14 mouse cellular contexts compared by ENCODE assay signal in genomic region chr10:39379287-39379686, GRCm38 (mm10). TPM values are rescaled to one million over a fixed set of nuclear protein-coding genes. Genes with fewer than 3 reads are reported as not detected.
DNase-seq lines count a peak whose midpoint lies in the region; ATAC-seq lines count a peak whose summit lies in the region.
"Had no signal": no experiment of that assay in that cellular context is flagged by ENCODE, and none has a peak within 500 bp of the region (broad histone marks: within the 10 kb centered on the region; RNA-seq: fewer than 3 reads in every experiment).

No protein-coding gene starts in this region.

- H3K9ac ChIP-seq in limb, embryonic 11.5 days (ENCODE audit: low read length): no peak overlapping the region
- H3K9ac ChIP-seq in forebrain, embryonic 12.5 days: no peak overlapping the region
- no peak overlapping the region for H3K9ac ChIP-seq in hindbrain, embryonic 11.5 days (ENCODE audit: low read depth, low read length)
- no peak overlapping the region for H3K9ac ChIP-seq in midbrain, embryonic 15.5 days
- H3K9ac ChIP-seq: embryonic facial prominence, embryonic 15.5 days; limb, embryonic 13.5 days; midbrain, embryonic 12.5 days had no signal

- 0 out of 2 replicates have a peak, but pooled peaks have one; percentile 39 for ATAC-seq in limb, embryonic 11.5 days (ENCODE audit: insufficient number of reproducible peaks, low FRiP score, low TSS enrichment, low read depth)
- no peak for ATAC-seq in forebrain, embryonic 12.5 days (ENCODE audit: low FRiP score)
- ATAC-seq in hindbrain, embryonic 11.5 days (ENCODE audit: low FRiP score): 0 out of 2 replicates have a peak, but pooled peaks have one; percentile 51
- peak; percentile 46 for ATAC-seq in midbrain, embryonic 15.5 days (replicated peaks)
- ATAC-seq: CD4-positive, CD25-positive, alpha-beta regulatory T cell, adult 4 months; lung, postnatal 0 days had no signal

- H3K27me3 ChIP-seq in limb, embryonic 11.5 days (ENCODE audit: control insufficient read depth, insufficient read depth, low read length): no peaks in the 10 kb centered on the region
- no peaks in the 10 kb centered on the region for H3K27me3 ChIP-seq in limb, embryonic 10.5 days (ENCODE audit: low read depth, poor library complexity, severe bottlenecking)
- no peaks in the 10 kb centered on the region for H3K27me3 ChIP-seq in forebrain, embryonic 12.5 days
- H3K27me3 ChIP-seq in hindbrain, embryonic 11.5 days (ENCODE audit: control insufficient read depth, insufficient read depth, low read length): no peaks in the 10 kb centered on the region
- no peaks in the 10 kb centered on the region for H3K27me3 ChIP-seq in midbrain, embryonic 15.5 days (replicated peaks)
- H3K27me3 ChIP-seq: embryonic facial prominence, embryonic 15.5 days; limb, embryonic 13.5 days; midbrain, embryonic 12.5 days had no signal

- H3K4me1 ChIP-seq in limb, embryonic 11.5 days (ENCODE audit: control insufficient read depth, insufficient read depth, low read length): peaks cover 16% of the 10 kb centered on the region
- peaks cover 39% of the 10 kb centered on the region for H3K4me1 ChIP-seq in limb, embryonic 10.5 days
- peaks cover 55% of the 10 kb centered on the region for H3K4me1 ChIP-seq in forebrain, embryonic 12.5 days
- peaks cover 3% of the 10 kb centered on the region; the same call in 1 of the 2 replicates for H3K4me1 ChIP-seq in hindbrain, embryonic 11.5 days (replicated peaks; ENCODE audit: control insufficient read depth, insufficient read depth, low read length)
- H3K4me1 ChIP-seq in midbrain, embryonic 15.5 days: peaks cover 78% of the 10 kb centered on the region

- no peak overlapping the region for H3K27ac ChIP-seq in limb, embryonic 11.5 days (replicated peaks; ENCODE audit: low read depth, low read length)
- H3K27ac ChIP-seq in limb, embryonic 10.5 days: no peak overlapping the region
- 0 out of 2 replicates have a peak overlapping the region, but pooled peaks have one; percentile 8 for H3K27ac ChIP-seq in forebrain, embryonic 12.5 days
- no peak overlapping the region for H3K27ac ChIP-seq in hindbrain, embryonic 11.5 days (ENCODE audit: low read depth, low read length)
- peak overlapping the region; percentile 40 for H3K27ac ChIP-seq in midbrain, embryonic 15.5 days
- H3K27ac ChIP-seq: embryonic facial prominence, embryonic 15.5 days; limb, embryonic 13.5 days; midbrain, embryonic 12.5 days had no signal

- WGBS in limb, embryonic 11.5 days: 85% methylated on average over 10 of the region's 10 CpGs
- 77% methylated on average over 10 of the region's 10 CpGs for WGBS in limb, embryonic 10.5 days
- WGBS in forebrain, embryonic 12.5 days: 51% methylated on average over 10 of the region's 10 CpGs
- 55% methylated on average over 8 of the region's 10 CpGs for whole genome bisulfite sequencing in hindbrain, embryonic 11.5 days
- 52% methylated on average over 10 of the region's 10 CpGs for WGBS in midbrain, embryonic 15.5 days

- no peak for DNase-seq in limb, embryonic 11.5 days (ENCODE audit: low spot score)
- DNase-seq in limb, embryonic 10.5 days (ENCODE audit: low spot score): no peak
- no peak for DNase-seq in hindbrain, embryonic 11.5 days (ENCODE audit: low spot score)
- no peak for DNase-seq in urinary bladder, adult 2 months (ENCODE audit: low spot score)
- DNase-seq in adrenal gland, adult 18-20 months (ENCODE audit: low spot score in 2 of 2): no peak
- DNase-seq: kidney, postnatal 4 days; right cerebral cortex, postnatal 14 days had no signal

- no peaks in the 10 kb centered on the region for H3K36me3 ChIP-seq in limb, embryonic 11.5 days (ENCODE audit: control insufficient read depth, insufficient read depth, low read length)
- no peaks in the 10 kb centered on the region for H3K36me3 ChIP-seq in limb, embryonic 10.5 days
- peaks cover 4% of the 10 kb centered on the region; the same call in 1 of the 2 replicates for H3K36me3 ChIP-seq in forebrain, embryonic 12.5 days (replicated peaks)
- no peaks in the 10 kb centered on the region for H3K36me3 ChIP-seq in hindbrain, embryonic 11.5 days (ENCODE audit: control insufficient read depth, insufficient read depth, low read length)
- no peaks in the 10 kb centered on the region for H3K36me3 ChIP-seq in midbrain, embryonic 15.5 days (replicated peaks)
- H3K36me3 ChIP-seq: embryonic facial prominence, embryonic 15.5 days; limb, embryonic 13.5 days had no signal

- H3K9me3 ChIP-seq in limb, embryonic 11.5 days (ENCODE audit: control insufficient read depth, low read length): no peaks in the 10 kb centered on the region
- no peaks in the 10 kb centered on the region for H3K9me3 ChIP-seq in limb, embryonic 10.5 days (replicated peaks)
- no peaks in the 10 kb centered on the region for H3K9me3 ChIP-seq in forebrain, embryonic 12.5 days
- H3K9me3 ChIP-seq in hindbrain, embryonic 11.5 days (ENCODE audit: control insufficient read depth, low read length): no peaks in the 10 kb centered on the region
- no peaks in the 10 kb centered on the region for H3K9me3 ChIP-seq in midbrain, embryonic 15.5 days
- H3K9me3 ChIP-seq: embryonic facial prominence, embryonic 15.5 days; limb, embryonic 13.5 days; midbrain, embryonic 12.5 days had no signal

- no peak overlapping the region for H3K4me3 ChIP-seq in limb, embryonic 11.5 days (ENCODE audit: low read depth, low read length)
- H3K4me3 ChIP-seq in limb, embryonic 10.5 days: no peak overlapping the region
- H3K4me3 ChIP-seq in forebrain, embryonic 12.5 days (replicated peaks): no peak overlapping the region
- no peak overlapping the region for H3K4me3 ChIP-seq in hindbrain, embryonic 11.5 days (ENCODE audit: low read depth, low read length)
- no peak overlapping the region for H3K4me3 ChIP-seq in midbrain, embryonic 15.5 days
- H3K4me3 ChIP-seq: embryonic facial prominence, embryonic 15.5 days; limb, embryonic 13.5 days; midbrain, embryonic 12.5 days had no signal

- no peak overlapping the region for H3K4me2 ChIP-seq in limb, embryonic 11.5 days (ENCODE audit: low read depth, severe bottlenecking)
- H3K4me2 ChIP-seq in forebrain, embryonic 12.5 days: no peak overlapping the region
- no peak overlapping the region for H3K4me2 ChIP-seq in hindbrain, embryonic 11.5 days (replicated peaks; ENCODE audit: low read depth, low read length)
- no peak overlapping the region for H3K4me2 ChIP-seq in midbrain, embryonic 15.5 days
- H3K4me2 ChIP-seq: embryonic facial prominence, embryonic 15.5 days; limb, embryonic 13.5 days; midbrain, embryonic 12.5 days had no signal

RNA-seq across cellular contexts. Expression of gene Fyn, which starts 10.6 kb away (rescaled TPM):
- 20.6 and 20.8 TPM in 2 replicates for polyA plus RNA-seq in limb, embryonic 11.5 days (2014; fragmentation: Nextera tagmentation; extraction: Ambion mirVana)
- polyA plus RNA-seq in limb, embryonic 10.5 days (2016; fragmentation: Nextera tagmentation; extraction: Ambion mirVana): 13.1 and 16.0 TPM in 2 replicates
- 62.0 and 63.4 TPM in 2 replicates for polyA plus RNA-seq in forebrain, embryonic 12.5 days (2016; fragmentation: Nextera tagmentation; extraction: Ambion mirVana)
- polyA plus RNA-seq in hindbrain, embryonic 11.5 days (2014; fragmentation: Nextera tagmentation; extraction: Ambion mirVana): 51.1 and 53.2 TPM in 2 replicates
- polyA plus RNA-seq in midbrain, embryonic 15.5 days (2015; fragmentation: Nextera tagmentation; extraction: Ambion mirVana): 70.3 and 71.0 TPM in 2 replicates
- 20.6 and 23.3 TPM in 2 replicates for polyA plus RNA-seq in urinary bladder, adult 2 months (2012; rRNA removed)
- 10 to 100 TPM; 41.4 to 46.2 TPM for total RNA-seq in adrenal gland, adult 18-20 months (2021)

Comparison
In these comparisons a context has a peak if more than half of its experiments do, and no peak if none do; other contexts are left out.
1. H3K27ac ChIP-seq: peak in forebrain, embryonic 12.5 days (single experiment) and midbrain, embryonic 15.5 days (single experiment); none in limb, embryonic 11.5 days (single experiment), limb, embryonic 10.5 days (single experiment) and hindbrain, embryonic 11.5 days (single experiment).